Mouse (Mus musculus) left cerebral cortex, postnatal 36 days (tissue): ENCODE results near the gene Agap1. TPM values are rescaled to one million over a fixed set of nuclear protein-coding genes. Genes with fewer than 3 reads are reported as not detected.

Experiments
- DNase-seq, 2 experiments: peaks; one replicate each; pipeline ENCODE4 v3.0.0; 2021 to 2022; ENCODE audit warnings: low spot score in 2 of 2, mixed read lengths in 1 of 2
- intact Hi-C: fragments of 180-260 bp; cut with DNase I; formaldehyde crosslinking; loops from one replicate; pipeline ENCODE4 v1.15.1; 2025
- total RNA-seq, 2 experiments: library from RNA; stranded (reverse); gene quantifications; 2 replicates each; pipeline ENCODE4 v1.2.3; 2021

The Agap1 gene
- total RNA-seq, 2 experiments from 2014 or later = 244 to 260 TPM

GRCm38 (mm10) chr1:89927061-89927661, 472.6 kb downstream of the Agap1 start:
- intact Hi-C loops = no loop called here
- DNase-seq = no peak

GRCm38 (mm10) chr1:89928676-89929075, 474.1 kb downstream of the Agap1 start:
- DNase-seq = no peak
- intact Hi-C loops = no loop called here

- intact Hi-C loops = no loop called here
These were observed 474.6 kb downstream of the Agap1 start for GRCm38 (mm10) chr1:89929181-89929580.

GRCm38 (mm10) chr1:89929721-89930505, 475.3 kb downstream of the Agap1 start:
- no peak for DNase-seq
- intact Hi-C loops = no loop called here

More at GRCm38 (mm10) chr1:89929181-89929580, 474.6 kb downstream of the Agap1 start:
- no peak for DNase-seq

- intact Hi-C loops = no loop called here
- DNase-seq = no peak
These were observed 475.9 kb downstream of the Agap1 start for GRCm38 (mm10) chr1:89930551-89930950.

GRCm38 (mm10) chr1:89931120-89931519, 476.5 kb downstream of the Agap1 start, which contains the start of gene Gbx2:
Gene Gbx2, minus strand, starts transcription at chr1:89931179.
- DNase-seq = no peak
- intact Hi-C loops = no loop called here

GRCm38 (mm10) chr1:89932021-89932423, 477.4 kb downstream of the Agap1 start:
- no peak for DNase-seq
- intact Hi-C loops = no loop called here

- intact Hi-C loops = no loop called here
- DNase-seq = no peak
These were observed 478.0 kb downstream of the Agap1 start for GRCm38 (mm10) chr1:89932616-89933015.

GRCm38 (mm10) chr1:89933028-89933427, 478.4 kb downstream of the Agap1 start:
- no peak for DNase-seq
- intact Hi-C loops = no loop called here

- intact Hi-C loops = no loop called here
- no peak for DNase-seq
These were observed 479.2 kb downstream of the Agap1 start for GRCm38 (mm10) chr1:89933786-89934185.

- DNase-seq = no peak
- intact Hi-C loops = no loop called here
These were observed 480.0 kb downstream of the Agap1 start for GRCm38 (mm10) chr1:89934316-89935260.

- intact Hi-C loops = no loop called here
- no peak for DNase-seq
These were observed 481.1 kb downstream of the Agap1 start for GRCm38 (mm10) chr1:89935493-89936348.

- intact Hi-C loops = no loop called here
- DNase-seq = no peak
These were observed 484.4 kb downstream of the Agap1 start for GRCm38 (mm10) chr1:89938884-89939595.

- intact Hi-C loops = no loop called here
- DNase-seq = no peak
These were observed 485.0 kb downstream of the Agap1 start for GRCm38 (mm10) chr1:89939596-89939960.

- no peak for DNase-seq
- intact Hi-C loops = loop anchor here (5.0 kb wide), 2 partner anchors 93 to 273 kb away; no protein-coding TSS in a partner anchor
These were observed 485.5 kb downstream of the Agap1 start for GRCm38 (mm10) chr1:89939981-89940726.

GRCm38 (mm10) chr1:89940961-89941524, 486.4 kb downstream of the Agap1 start:
- DNase-seq = no peak
- intact Hi-C loops = loop anchor here (5.0 kb wide), 2 partner anchors 94 to 274 kb away; no protein-coding TSS in a partner anchor

- intact Hi-C loops = loop anchor here (5.0 kb wide), 2 partner anchors 95 to 275 kb away; no protein-coding TSS in a partner anchor
- no peak for DNase-seq
These were observed 487.2 kb downstream of the Agap1 start for GRCm38 (mm10) chr1:89941701-89942381.
